Comparison of ENCODE assay signal across 28 mouse cellular contexts in genomic region chr11:3544409-3544808, GRCm38 (mm10). TPM values are rescaled to one million over a fixed set of nuclear protein-coding genes. Genes with fewer than 3 reads are reported as not detected.
DNase-seq lines count a peak whose midpoint lies in the region; ATAC-seq and TF ChIP-seq lines count a peak whose summit lies in the region.
"Had no signal": no experiment of that assay in that cellular context is flagged by ENCODE, and none has a peak within 500 bp of the region (broad histone marks: within the 10 kb centered on the region; RNA-seq: fewer than 3 reads in every experiment).

No protein-coding gene starts in this region.

- no peak for TF ChIP-seq POLR2A in ES-Bruce4 (IDR thresholded peaks at IDR 0.05; ENCODE audit: insufficient read depth, low read length)
- TF ChIP-seq POLR2A in MEL (IDR thresholded peaks at IDR 0.05; ENCODE audit: control insufficient read depth in 1 of 2, insufficient read depth in 1 of 2, low read depth in 1 of 2, low read length in 2 of 2, poor library complexity in 1 of 2): no peak

- peaks cover 4% of the 10 kb centered on the region; the same call in 1 of the 2 replicates for H3K9me3 ChIP-seq in lung, embryonic 14.5 days (ENCODE audit: low read depth, low read length)
- H3K9me3 ChIP-seq in ES-Bruce4 (replicated peaks; ENCODE audit: control insufficient read depth, insufficient read depth, low read length, poor library complexity, severe bottlenecking) (peaks cover 3% of the 10 kb centered on the region; the same call in 1 of the 2 replicates), MEL (replicated peaks; ENCODE audit: insufficient read depth, low read length) (no peaks in the 10 kb centered on the region)
- H3K9me3 ChIP-seq: hindbrain, embryonic 13.5 days; liver, embryonic 15.5 days had no signal

- 92% methylated on average over 5 of the region's 5 CpGs for WGBS in lung, embryonic 14.5 days

- no peak for TF ChIP-seq EP300 in ES-Bruce4 (IDR thresholded peaks at IDR 0.05; ENCODE audit: insufficient read depth, low read depth, low read length)
- TF ChIP-seq EP300 in MEL (IDR thresholded peaks at IDR 0.05; ENCODE audit: low read depth in 1 of 2, low read length in 2 of 2): no peak

- H3K36me3 ChIP-seq in lung, embryonic 14.5 days (ENCODE audit: insufficient read depth): no peaks in the 10 kb centered on the region
- no peaks in the 10 kb centered on the region for H3K36me3 ChIP-seq in ES-Bruce4 (ENCODE audit: control insufficient read depth, insufficient read depth, low read length, poor library complexity, severe bottlenecking)
- H3K36me3 ChIP-seq in MEL (ENCODE audit: control insufficient read depth in 1 of 2, insufficient read depth in 2 of 2, low read length in 2 of 2): peaks cover 0 to 7% of the 10 kb centered on the region in 2 experiments; a peak in 2 of 4 replicates
- H3K36me3 ChIP-seq: forebrain, embryonic 12.5 days; heart, embryonic 12.5 days; hindbrain, embryonic 13.5 days; limb, embryonic 12.5 days; liver, embryonic 15.5 days had no signal

- no peak overlapping the region for H3K4me2 ChIP-seq in lung, embryonic 14.5 days
- H3K4me2 ChIP-seq: forebrain, embryonic 12.5 days; heart, embryonic 12.5 days; hindbrain, embryonic 13.5 days; limb, embryonic 12.5 days; liver, embryonic 15.5 days had no signal

- no peak overlapping the region for H3K9ac ChIP-seq in lung, embryonic 14.5 days
- H3K9ac ChIP-seq in ES-Bruce4 (ENCODE audit: low read depth, poor library complexity, severe bottlenecking) (no peak overlapping the region), MEL (ENCODE audit: control insufficient read depth, low read depth, low read length, poor library complexity, severe bottlenecking) (no peak overlapping the region)
- H3K9ac ChIP-seq: forebrain, embryonic 12.5 days; forebrain, postnatal 0 days; heart, embryonic 12.5 days; hindbrain, embryonic 13.5 days; limb, embryonic 12.5 days; liver, embryonic 15.5 days had no signal

- H3K27me3 ChIP-seq in lung, embryonic 14.5 days (ENCODE audit: insufficient read depth, low read length): no peaks in the 10 kb centered on the region
- H3K27me3 ChIP-seq in ES-Bruce4 (ENCODE audit: control insufficient read depth, insufficient read depth, low read length, poor library complexity, severe bottlenecking): no peaks in the 10 kb centered on the region
- no peaks in the 10 kb centered on the region for H3K27me3 ChIP-seq in MEL (ENCODE audit: control insufficient read depth in 1 of 2, insufficient read depth in 2 of 2, low read length in 2 of 2)
- H3K27me3 ChIP-seq: heart, embryonic 12.5 days; hindbrain, embryonic 13.5 days; limb, embryonic 12.5 days; liver, embryonic 15.5 days had no signal

- peaks cover 4% of the 10 kb centered on the region for H3K4me1 ChIP-seq in lung, embryonic 14.5 days (ENCODE audit: insufficient read depth)
- H3K4me1 ChIP-seq in ES-Bruce4 (ENCODE audit: control insufficient read depth, insufficient read depth, low read length) (peaks cover 15% of the 10 kb centered on the region), MEL (ENCODE audit: control insufficient read depth in 1 of 2, insufficient read depth in 2 of 2, low read length in 2 of 2) (peaks cover 3 to 20% of the 10 kb centered on the region in 2 experiments)

- TF ChIP-seq RAD21 in MEL (IDR thresholded peaks at IDR 0.05; ENCODE audit: low read depth, low read length): no peak; the same call in none of the 2 replicates

- no peaks in the 10 kb centered on the region for H3K79me2 ChIP-seq in MEL (ENCODE audit: control insufficient read depth, insufficient read depth, low read length, poor library complexity)

- ATAC-seq in lung, embryonic 14.5 days (ENCODE audit: insufficient read depth): no peak
- ATAC-seq in inflammation-experienced regulatory T-cells, adult 6 months: no peak
- ATAC-seq: activated CD4-positive, CD25-positive, alpha-beta regulatory T cell, adult 4 months; forebrain, postnatal 0 days had no signal

- no peak for DNase-seq in layer of hippocampus, adult 2 months (ENCODE audit: low spot score in 2 of 2)
- no peak for DNase-seq in layer of hippocampus, postnatal 36 days
- DNase-seq in lung, embryonic 14.5 days: no peak
- no peak for DNase-seq in lung, postnatal 36 days
- DNase-seq in MEL (ENCODE audit: low read depth, low spot score): no peak
- DNase-seq in cerebellum, adult 9-11 months: no peak
- DNase-seq: adrenal gland, adult 2 months; adrenal gland, postnatal 36 days; B cell, adult 2 months; cerebellum, adult 18-20 months; cerebellum, postnatal 14 days; forebrain, postnatal 0 days; gastrocnemius, postnatal 25 days; heart, postnatal 4 days; kidney, adult 18-20 months; kidney, postnatal 4 days; lung, postnatal 10 days; midbrain, embryonic 14.5 days; right cerebral cortex, adult 18-20 months had no signal

- no peak overlapping the region for H3K4me3 ChIP-seq in layer of hippocampus, adult 2 months
- H3K4me3 ChIP-seq in lung, embryonic 14.5 days (ENCODE audit: low read depth, low read length): no peak overlapping the region
- no peak overlapping the region for H3K4me3 ChIP-seq in ES-Bruce4 (ENCODE audit: low read depth, low read length)
- H3K4me3 ChIP-seq in MEL (ENCODE audit: control insufficient read depth in 1 of 2, insufficient read depth in 1 of 2, low read depth in 2 of 2, low read length in 2 of 2): no peak overlapping the region
- H3K4me3 ChIP-seq: erythroblast, embryonic 14.5 days; forebrain, embryonic 12.5 days; heart, embryonic 12.5 days; hindbrain, embryonic 13.5 days; limb, embryonic 12.5 days; liver, embryonic 15.5 days had no signal

- no peak overlapping the region for H3K27ac ChIP-seq in layer of hippocampus, adult 2 months
- no peak overlapping the region for H3K27ac ChIP-seq in lung, embryonic 14.5 days (ENCODE audit: low read depth)
- H3K27ac ChIP-seq in ES-Bruce4 (ENCODE audit: insufficient read depth, low read length): no peak overlapping the region
- no peak overlapping the region for H3K27ac ChIP-seq in MEL (ENCODE audit: control insufficient read depth, low read depth, low read length)
- H3K27ac ChIP-seq: forebrain, embryonic 12.5 days; hindbrain, embryonic 13.5 days; limb, embryonic 12.5 days; liver, embryonic 15.5 days had no signal

- TF ChIP-seq CTCF in layer of hippocampus, adult 2 months (conservative IDR thresholded peaks at IDR 0.05): peak; percentile 50
- TF ChIP-seq CTCF in lung, embryonic 14.5 days (IDR thresholded peaks at IDR 0.05; ENCODE audit: low read depth): peak; percentile 26
- TF ChIP-seq CTCF in ES-Bruce4 (IDR thresholded peaks at IDR 0.05; ENCODE audit: low read depth, low read length) (peak; percentile 25), MEL (IDR thresholded peaks at IDR 0.05 in 2 of 3, conservative IDR thresholded peaks at IDR 0.05 in 1 of 3; ENCODE audit: control insufficient read depth in 1 of 3, insufficient read depth in 1 of 3, low read depth in 2 of 3, low read length in 3 of 3, poor library complexity in 1 of 3, severe bottlenecking in 1 of 3) (peak; percentile 40 to 55 (median 42))

TF ChIP-seq in MEL, 35 proteins besides CTCF, POLR2A, EP300 and RAD21:
- TF ChIP-seq USF1 (IDR thresholded peaks at IDR 0.05; ENCODE audit: low read depth, low read length) (no peak), SMC3 (IDR thresholded peaks at IDR 0.05; ENCODE audit: low read depth, low read length) (peak; percentile 27; the same call in 1 of the 2 replicates), MAX (IDR thresholded peaks at IDR 0.05; ENCODE audit: low read length) (no peak)

RNA-seq across cellular contexts. Expression of gene Smtn, which starts 4.0 kb away (rescaled TPM):
- 10 to 100 TPM in 1 of 2 experiments, 1 to 10 TPM in 1; 7.4 to 10.3 TPM for total RNA-seq in layer of hippocampus, adult 2 months (2021)
- total RNA-seq in layer of hippocampus, postnatal 36 days (2021): 10 to 100 TPM in 1 of 2 experiments, 1 to 10 TPM in 1; 7.0 to 11.8 TPM
- 103 and 108 TPM in 2 replicates for polyA plus RNA-seq in lung, embryonic 14.5 days (2014; fragmentation: Nextera tagmentation; extraction: Ambion mirVana)
- polyA plus RNA-seq in ES-Bruce4 (2011; ENCODE audit: insufficient read depth, insufficient read length, low read depth, missing spikeins) (79.4 and 80.7 TPM in 2 replicates), MEL (2012; ENCODE audit: insufficient read depth in 1 of 2, insufficient read length in 2 of 2, low read depth in 1 of 2, low replicate concordance in 2 of 2, missing spikeins in 1 of 2) (100 to 1,000 TPM in 1 of 2 experiments, not detected in 1; 370 TPM)
- 203 and 204 TPM in 2 replicates for total RNA-seq in MEL (2012; rRNA removed)
- polyA plus RNA-seq in inflammation-experienced regulatory T-cells, adult 6 months (2017; shearing (Covaris generic)): 1 to 10 TPM; 1.5 to 7.4 (median 4.3) TPM

RNA-seq across cellular contexts. Expression of gene Selenom, which starts 29.9 kb away (rescaled TPM):
- 100 to 1,000 TPM; 199 to 202 TPM for total RNA-seq in layer of hippocampus, adult 2 months (2021)
- total RNA-seq in layer of hippocampus, postnatal 36 days (2021): 100 to 1,000 TPM; 187 to 193 TPM
- polyA plus RNA-seq in lung, embryonic 14.5 days (2014; fragmentation: Nextera tagmentation; extraction: Ambion mirVana): 100 and 110 TPM in 2 replicates
- 19.6 and 25.5 TPM in 2 replicates for polyA plus RNA-seq in ES-Bruce4 (2011; ENCODE audit: insufficient read depth, insufficient read length, low read depth, missing spikeins)
- total RNA-seq in MEL (2012; rRNA removed): 28.7 and 29.5 TPM in 2 replicates
- 10 to 100 TPM in 1 of 2 experiments, not detected in 1; 35.4 TPM for polyA plus RNA-seq in MEL (2012; ENCODE audit: insufficient read depth in 1 of 2, insufficient read length in 2 of 2, low read depth in 1 of 2, low replicate concordance in 2 of 2, missing spikeins in 1 of 2)
- polyA plus RNA-seq in inflammation-experienced regulatory T-cells, adult 6 months (2017; shearing (Covaris generic)): 10 to 100 TPM in 1 of 3 experiments, 1 to 10 TPM in 2; 5.6 to 20.7 (median 8.1) TPM

RNA-seq across cellular contexts. Expression of gene Inpp5j, which starts 39.8 kb away (rescaled TPM):
- total RNA-seq in layer of hippocampus, adult 2 months (2021): 10 to 100 TPM; 87.1 to 97.1 TPM
- total RNA-seq in layer of hippocampus, postnatal 36 days (2021): 10 to 100 TPM; 73.7 to 95.8 TPM
- 1.2 and 1.5 TPM in 2 replicates for polyA plus RNA-seq in lung, embryonic 14.5 days (2014; fragmentation: Nextera tagmentation; extraction: Ambion mirVana)
- polyA plus RNA-seq in ES-Bruce4 (2011; ENCODE audit: insufficient read depth, insufficient read length, low read depth, missing spikeins): 0.22 TPM in 1 of 2 replicates, not detected in the other
- 0.23 TPM in 2 replicates for total RNA-seq in MEL (2012; rRNA removed)
- 1 to 10 TPM in 1 of 2 experiments, not detected in 1; 2.9 TPM for polyA plus RNA-seq in MEL (2012; ENCODE audit: insufficient read depth in 1 of 2, insufficient read length in 2 of 2, low read depth in 1 of 2, low replicate concordance in 2 of 2, missing spikeins in 1 of 2)
- not detected for polyA plus RNA-seq in inflammation-experienced regulatory T-cells, adult 6 months (2017; shearing (Covaris generic))
- polyA plus RNA-seq: activated CD4-positive, CD25-positive, alpha-beta regulatory T cell, adult 4 months; erythroblast, embryonic 14.5 days; limb, embryonic 12.5 days had no signal

RNA-seq across cellular contexts. Expression of gene Pla2g3, which starts 56.3 kb away (rescaled TPM):
- total RNA-seq in layer of hippocampus, adult 2 months (2021): 1 to 10 TPM; 2.1 to 2.3 TPM
- 1 to 10 TPM; 1.4 to 2.5 TPM for total RNA-seq in layer of hippocampus, postnatal 36 days (2021)
- polyA plus RNA-seq in lung, embryonic 14.5 days (2014; fragmentation: Nextera tagmentation; extraction: Ambion mirVana): 0.46 and 0.47 TPM in 2 replicates
- 0.28 TPM in 1 of 2 replicates, not detected in the other for polyA plus RNA-seq in ES-Bruce4 (2011; ENCODE audit: insufficient read depth, insufficient read length, low read depth, missing spikeins)
- total RNA-seq in MEL (2012; rRNA removed): 0.15 and 0.29 TPM in 2 replicates
- under 1 TPM in 1 of 2 experiments, not detected in 1; 0.39 TPM for polyA plus RNA-seq in MEL (2012; ENCODE audit: insufficient read depth in 1 of 2, insufficient read length in 2 of 2, low read depth in 1 of 2, low replicate concordance in 2 of 2, missing spikeins in 1 of 2)
- under 1 TPM in 2 of 3 experiments, not detected in 1; 0.12 to 0.28 TPM for polyA plus RNA-seq in inflammation-experienced regulatory T-cells, adult 6 months (2017; shearing (Covaris generic))
- total RNA-seq: gastrocnemius, postnatal 25 days had no signal
- polyA plus RNA-seq: erythroblast, embryonic 14.5 days had no signal
